Mouse (Mus musculus) right cerebral cortex, postnatal 10 days (tissue): ENCODE data around the gene 4933402N22Rik.
"Not testable (repeated sequence)": the region's sequence is repeated elsewhere in the genome, so short reads cannot be mapped to it uniquely, and the experiment has no call there.

Source experiments
- DNase-seq, 2 experiments: peaks; one replicate each; pipeline ENCODE4 v3.0.0; 2021; ENCODE audit warnings: low spot score in 2 of 2

The 4933402N22Rik gene

DNA sequence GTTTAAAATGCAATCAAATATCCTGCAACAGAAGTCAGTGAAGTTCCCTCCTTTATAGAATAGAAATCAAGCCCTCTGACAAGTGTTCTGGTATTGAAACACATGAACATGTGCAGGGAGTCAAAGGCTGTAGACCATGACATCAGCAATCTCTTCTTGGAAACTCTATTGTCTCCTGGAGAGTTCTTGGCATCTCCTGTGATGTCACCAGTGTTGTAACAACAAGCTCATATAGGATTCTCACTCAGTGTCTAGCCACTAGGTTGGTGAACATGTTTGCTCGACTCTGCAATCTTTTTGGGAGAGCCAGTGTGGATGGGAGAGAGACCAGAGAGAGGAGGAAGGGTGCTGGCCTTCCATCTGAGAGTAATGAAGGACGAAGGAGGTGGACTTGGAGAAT, at the start of gene 4933402N22Rik:
4933402N22Rik (plus strand) TSS at position 301 of the 400 bp plus-strand sequence.
- not testable (repeated sequence) for DNase-seq

DNA sequence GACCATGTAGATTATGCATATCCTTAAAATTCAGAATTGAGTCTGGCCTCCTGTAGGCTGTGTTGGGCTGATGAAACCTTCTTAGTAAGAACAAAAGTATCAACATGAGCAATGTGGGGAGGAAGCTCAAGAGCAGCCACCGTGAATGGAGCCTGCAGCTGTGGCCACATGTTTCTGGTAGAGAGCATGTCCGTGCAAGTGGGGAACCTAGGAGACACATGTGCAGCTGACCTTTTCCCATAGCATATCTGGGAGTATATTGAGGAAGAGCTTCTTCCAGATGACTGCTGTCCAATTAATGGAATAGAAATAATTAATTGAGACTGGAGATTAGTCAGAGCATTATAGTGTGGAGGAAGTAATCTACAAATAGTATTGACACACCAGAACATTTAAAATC, 5.9 kb downstream of the 4933402N22Rik start:
- not testable (repeated sequence) for DNase-seq
